Mouse (Mus musculus): ENCODE results near the gene Rgs6.

Rgs6 gene

DNA sequence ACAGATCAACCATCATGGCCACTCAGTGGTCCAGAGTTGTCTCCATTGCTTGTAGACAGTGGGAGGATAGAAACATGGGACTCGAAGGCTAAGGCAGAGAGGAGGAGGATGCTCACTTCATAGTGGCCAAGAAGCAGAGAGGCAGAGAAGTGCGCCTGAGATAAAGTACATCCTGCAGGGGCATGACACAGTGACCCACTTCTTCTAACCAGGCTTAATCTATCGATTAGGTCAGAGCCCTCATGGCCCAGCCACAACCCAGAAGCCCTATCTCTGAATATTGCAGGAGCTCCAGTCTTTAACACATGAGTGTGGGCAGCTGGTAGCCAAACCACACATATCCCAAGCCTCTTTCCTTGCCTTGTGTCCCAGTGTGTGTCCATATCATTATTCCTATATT is 385.7 kb downstream of the Rgs6 start:
- no peak for DNase-seq (ENCODE audit: low spot score)

GRCm38 (mm10) chr12:82978275-82978674 is 390.2 kb downstream of the Rgs6 start:
- no peak for DNase-seq (ENCODE audit: low spot score)

GRCm38 (mm10) chr12:82982716-82983115 is 394.6 kb downstream of the Rgs6 start:
- DNase-seq (ENCODE audit: low spot score) = no peak

DNA sequence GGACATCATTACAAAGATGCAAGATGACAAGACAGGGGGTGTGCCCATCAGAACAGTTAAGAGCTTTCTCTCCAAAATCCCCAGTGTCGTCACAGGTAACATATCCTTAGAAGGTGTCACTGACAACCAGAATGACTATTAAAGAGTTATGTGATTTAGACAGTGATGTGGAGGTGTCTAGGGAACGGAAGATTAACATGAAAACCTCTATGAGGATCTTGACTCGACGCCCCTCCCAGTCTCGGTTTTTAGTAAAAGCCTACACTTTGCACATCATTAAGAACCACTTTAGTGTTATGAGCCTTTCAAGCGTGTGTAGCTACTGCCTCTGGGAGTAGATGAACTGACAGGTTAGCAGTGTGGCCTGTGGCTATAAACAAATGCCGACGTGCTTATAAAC is 397.2 kb downstream of the Rgs6 start:
- DNase-seq (ENCODE audit: low spot score) = no peak

- no peak for DNase-seq (ENCODE audit: low spot score)
These were observed 399.6 kb downstream of the Rgs6 start for GRCm38 (mm10) chr12:82987661-82988060.

- no peak for DNase-seq (ENCODE audit: low spot score)
These were observed 405.8 kb downstream of the Rgs6 start for GRCm38 (mm10) chr12:82993905-82994304.

GRCm38 (mm10) chr12:82996775-82997174 is 408.7 kb downstream of the Rgs6 start:
- DNase-seq (ENCODE audit: low spot score) = no peak

DNA sequence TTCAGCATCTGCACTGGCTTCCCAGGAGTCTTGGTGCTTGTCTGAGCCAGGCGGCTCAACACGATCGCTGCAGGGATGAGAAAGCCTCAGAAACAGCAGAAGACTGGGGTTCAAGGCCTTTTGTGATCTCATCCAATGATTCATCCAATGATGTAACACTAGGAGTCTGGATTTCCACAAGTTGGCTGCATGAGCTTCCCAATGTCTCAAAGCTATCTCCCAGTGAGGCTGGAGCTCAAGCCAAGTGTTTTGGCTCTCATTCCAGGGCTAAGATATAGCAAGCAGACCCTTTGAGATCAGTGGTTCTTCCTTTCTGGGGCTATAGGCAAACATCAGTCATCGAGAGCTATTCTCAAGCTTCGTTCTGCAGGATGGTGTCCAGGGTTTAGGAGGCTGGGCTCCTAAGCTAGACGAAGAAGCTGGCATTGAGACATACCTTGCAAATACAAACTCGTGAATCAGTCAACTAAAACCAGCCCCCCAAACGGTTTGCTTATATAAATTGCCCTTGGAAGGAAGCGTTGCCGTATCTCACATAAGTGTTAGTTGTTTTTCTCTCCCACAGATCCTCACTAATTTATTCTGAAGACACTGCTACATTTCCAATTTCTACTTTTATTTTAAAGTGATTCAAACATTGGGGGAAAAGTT is 410.7 kb downstream of the Rgs6 start:
- DNase-seq (ENCODE audit: low spot score) = no peak

DNA sequence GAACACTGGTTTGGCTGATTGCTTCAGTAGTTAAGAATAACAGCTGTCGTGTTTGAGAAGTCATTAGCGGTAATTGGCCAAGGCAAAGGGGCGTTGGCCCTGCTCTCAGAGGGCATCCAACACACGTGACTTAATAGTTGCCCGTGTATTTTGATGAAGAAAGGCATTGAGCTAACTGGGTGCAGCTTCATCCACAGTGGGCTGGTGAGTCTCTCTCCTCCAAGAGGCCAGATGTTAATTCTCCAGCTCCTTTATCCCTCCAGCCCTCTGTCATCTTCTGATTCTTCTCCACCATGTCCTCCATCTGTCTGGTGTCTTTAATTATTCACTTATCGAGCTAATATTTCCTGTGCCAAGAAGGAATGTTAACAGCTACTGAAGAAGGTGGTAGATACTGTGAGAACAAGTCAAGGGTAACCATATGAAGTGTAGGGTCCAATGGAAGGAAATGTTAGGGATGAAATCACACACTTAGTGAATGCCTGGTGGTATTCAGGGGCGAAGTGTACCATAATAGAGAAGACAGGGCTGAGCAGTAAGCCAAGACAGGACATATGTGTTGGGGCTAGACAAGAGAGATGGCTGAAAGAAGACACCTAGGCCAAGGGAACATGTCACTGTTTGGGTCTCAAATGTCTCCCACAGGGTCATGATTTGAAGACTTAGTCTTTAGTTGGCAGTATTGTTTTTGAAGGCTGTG is 411.4 kb downstream of the Rgs6 start:
- no peak for DNase-seq (ENCODE audit: low spot score)

- no peak for DNase-seq (ENCODE audit: low spot score)
These were observed 412.0 kb downstream of the Rgs6 start for GRCm38 (mm10) chr12:83000033-83000570.

- DNase-seq (ENCODE audit: low spot score) = no peak
These were observed 412.9 kb downstream of the Rgs6 start for GRCm38 (mm10) chr12:83000957-83001356.

DNA sequence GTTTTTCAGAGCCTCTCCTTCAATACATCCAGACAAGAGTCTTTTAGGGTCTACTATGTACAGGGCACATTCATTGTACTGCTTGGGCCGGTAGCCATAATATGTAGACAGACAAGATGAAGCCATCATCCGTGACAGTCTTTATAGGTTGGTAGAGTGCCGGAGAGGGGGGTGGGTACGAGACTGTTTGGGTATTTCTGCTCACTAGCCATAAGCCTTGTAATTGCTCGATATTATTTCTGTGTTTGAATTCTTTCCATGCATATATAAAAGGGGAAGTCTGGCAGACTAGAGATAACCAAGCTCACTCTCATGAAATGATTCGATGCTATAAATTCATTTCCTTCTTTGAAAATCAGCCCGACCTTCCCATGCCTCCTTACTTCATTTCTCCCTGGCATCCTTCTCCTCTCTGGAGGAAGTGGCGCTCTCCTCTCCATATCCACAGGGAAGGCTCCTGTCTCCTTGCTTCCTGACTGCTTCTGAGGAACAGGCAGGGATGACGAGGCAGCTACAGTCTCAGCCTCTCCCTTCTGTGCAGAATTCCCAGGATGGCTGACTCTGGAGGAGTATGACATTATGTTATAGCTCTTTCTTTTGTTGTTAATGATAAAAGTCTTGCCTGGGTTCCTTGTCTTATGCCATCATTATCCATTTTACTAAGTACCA is 416.1 kb downstream of the Rgs6 start:
- no peak for DNase-seq (ENCODE audit: low spot score)

- no peak for DNase-seq (ENCODE audit: low spot score)
These were observed 423.0 kb downstream of the Rgs6 start for GRCm38 (mm10) chr12:83011056-83011565.

DNA sequence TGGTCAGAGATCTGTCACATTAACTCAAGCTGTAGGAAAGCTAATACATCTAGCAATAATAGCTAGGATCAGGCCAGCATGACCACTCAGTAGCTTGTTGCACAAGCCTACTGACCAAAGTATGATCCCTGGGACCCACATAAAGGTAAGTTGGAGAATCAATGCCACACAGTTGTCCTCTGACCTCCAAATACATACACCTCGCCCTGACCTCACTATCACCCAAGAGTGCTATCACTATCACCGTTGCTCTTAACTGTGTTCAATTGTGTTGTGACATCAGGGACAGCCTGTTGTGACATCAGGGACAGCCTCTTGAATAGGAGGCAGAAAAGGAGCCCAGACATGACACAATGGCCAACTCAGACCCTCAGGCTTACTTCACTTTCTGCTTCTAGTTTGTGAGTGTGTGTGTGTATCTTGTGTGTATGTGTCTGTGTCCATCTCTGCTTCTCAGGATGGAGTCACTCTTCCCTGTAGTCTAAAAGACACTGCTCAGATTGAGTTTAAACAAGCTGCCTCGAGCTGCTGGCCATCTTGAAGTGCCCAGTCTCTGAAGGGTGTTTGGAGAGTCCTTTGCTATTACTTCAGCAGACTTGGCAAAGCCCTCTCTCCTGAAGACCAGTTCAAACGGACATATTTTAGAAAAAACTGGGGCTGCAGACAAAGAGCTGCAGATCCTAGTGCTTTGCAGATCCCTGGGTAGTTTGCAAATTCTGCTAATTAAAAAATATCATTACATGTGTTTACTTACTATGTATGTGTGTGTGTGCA is 426.0 kb downstream of the Rgs6 start:
- DNase-seq (ENCODE audit: low spot score) = no peak

- no peak for DNase-seq (ENCODE audit: low spot score)
These were observed 426.8 kb downstream of the Rgs6 start for GRCm38 (mm10) chr12:83014848-83015247.

DNA sequence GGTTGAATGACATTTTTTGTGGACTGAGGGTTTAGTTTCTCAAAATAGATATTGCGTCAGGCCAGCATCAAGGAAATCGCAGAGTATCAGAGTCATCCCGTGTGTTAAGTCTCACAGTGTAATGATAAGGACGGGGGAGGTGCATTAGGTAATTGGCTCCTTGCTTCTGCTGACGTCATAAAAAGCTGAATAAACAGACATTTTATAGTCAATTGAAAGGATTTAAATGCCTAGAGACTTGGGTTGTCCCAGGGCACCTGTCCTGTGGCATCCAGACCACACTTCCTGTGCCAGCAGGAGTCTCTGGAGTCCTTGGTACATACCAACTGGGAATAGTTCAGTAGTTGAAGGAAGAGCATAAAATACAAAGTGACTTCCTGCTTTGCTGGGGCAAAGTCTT is 427.3 kb downstream of the Rgs6 start:
- DNase-seq (ENCODE audit: low spot score) = no peak

DNA sequence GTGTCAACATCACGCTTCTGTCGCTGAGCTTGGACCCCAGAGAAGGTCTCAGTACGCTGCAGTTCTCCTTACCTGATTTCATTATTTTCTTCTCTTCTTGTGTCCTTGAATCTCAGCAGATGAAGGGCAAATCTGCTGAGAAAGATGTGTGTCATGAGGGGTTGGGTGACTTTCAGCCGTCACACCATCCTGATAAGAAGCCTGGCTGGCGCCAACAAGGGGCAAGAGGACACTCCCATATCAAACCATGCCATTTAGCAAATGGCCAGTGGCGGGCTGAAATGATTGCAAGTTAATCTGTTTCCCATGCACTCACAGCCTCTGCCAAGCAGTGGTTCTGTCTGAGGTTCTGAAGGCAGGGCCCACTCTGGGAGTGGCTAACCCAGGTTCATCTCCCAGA is 428.4 kb downstream of the Rgs6 start:
- DNase-seq (ENCODE audit: low spot score) = no peak

GRCm38 (mm10) chr12:83018005-83018404 is 429.9 kb downstream of the Rgs6 start:
- DNase-seq (ENCODE audit: low spot score) = peak; percentile 85

- no peak for DNase-seq (ENCODE audit: low spot score)
These were observed 438.9 kb downstream of the Rgs6 start for GRCm38 (mm10) chr12:83026985-83027384.

DNA sequence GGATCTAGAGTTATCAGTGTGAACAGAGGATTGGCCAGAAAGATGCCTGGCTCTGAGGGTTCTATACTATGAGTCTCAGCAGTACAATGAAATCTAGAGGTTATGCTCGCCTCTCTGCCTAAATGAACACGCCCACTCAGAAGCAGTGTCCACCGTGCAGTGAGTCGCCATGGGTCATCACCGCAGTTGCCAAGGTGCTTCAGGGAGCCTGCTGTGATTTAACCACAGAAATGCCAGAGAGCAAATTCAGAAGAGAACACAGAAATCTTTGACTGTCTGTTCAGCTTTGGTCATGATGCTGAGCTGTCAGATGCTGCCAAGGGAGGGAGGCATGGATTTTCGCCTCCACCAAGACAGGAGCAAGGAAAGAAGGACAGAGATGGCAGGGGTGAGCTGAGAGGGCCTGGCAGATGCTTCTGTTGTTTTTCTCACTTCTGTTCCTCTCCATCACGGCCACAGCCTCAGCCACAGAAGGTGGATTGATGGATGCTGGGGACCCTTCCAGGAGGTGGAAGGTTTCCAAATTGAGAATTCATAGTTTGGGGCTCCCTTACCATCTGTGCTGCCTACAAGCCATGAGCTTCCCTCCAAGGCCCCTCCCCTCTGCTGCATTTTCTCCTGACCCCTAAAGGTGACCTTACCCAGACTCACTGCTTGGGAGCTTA is 445.2 kb downstream of the Rgs6 start:
- no peak for DNase-seq (ENCODE audit: low spot score)

DNA sequence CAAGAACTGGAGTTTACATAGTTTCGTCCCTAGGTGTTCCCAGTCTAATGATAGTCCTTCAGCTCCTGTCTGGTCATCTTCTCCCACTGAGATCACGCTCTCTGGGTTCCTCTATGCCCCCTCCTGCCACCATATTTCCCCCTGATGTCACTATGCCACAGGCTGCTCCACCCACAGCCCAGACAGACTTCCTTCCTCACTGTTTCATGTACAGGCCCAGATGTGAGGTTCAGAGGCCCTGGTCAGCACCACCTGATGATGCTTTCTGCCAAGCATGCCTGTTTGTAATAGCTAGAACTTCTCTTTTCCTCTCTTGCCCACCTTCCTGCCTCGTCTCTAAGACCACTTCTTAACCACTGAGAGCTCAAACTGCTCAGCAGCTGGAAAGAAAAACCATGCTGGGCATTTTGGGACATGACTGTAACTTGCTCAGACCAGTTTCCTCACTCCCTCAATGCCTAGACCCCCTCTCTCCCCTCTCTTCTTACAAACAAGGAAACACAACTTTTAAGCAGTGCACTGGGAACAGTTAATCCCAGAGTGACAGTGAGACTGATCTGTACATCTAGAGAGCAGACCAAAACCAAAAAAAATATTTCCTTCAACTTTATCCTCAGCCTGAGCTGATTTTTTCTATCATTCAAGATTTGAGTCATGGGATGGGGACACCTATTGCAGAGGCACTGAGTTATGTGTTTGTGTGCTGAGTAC is 446.9 kb downstream of the Rgs6 start:
- no peak for DNase-seq (ENCODE audit: low spot score)

Data from adipocyte (in vitro differentiated cells).